Mouse (Mus musculus) adrenal gland (tissue): Measurements from ENCODE around the gene Tpp2.
"Not testable (repeated sequence)": the region's sequence is repeated elsewhere in the genome, so short reads cannot be mapped to it uniquely, and the experiment has no call there.

Experiments used
- intact Hi-C: fragments of 180-260 bp; cut with DNase I; formaldehyde crosslinking; loops from one replicate; pipeline ENCODE4 v1.15.1; 2025
- microRNA-seq, 2 experiments: library from miRNA; unstranded; fragments of <30 nt; microRNA quantifications; one replicate each; pipeline ENCODE4; 2019

Gene Tpp2

GRCm38 (mm10) chr1:44004513-44004912, 71.1 kb downstream of the Tpp2 start:
- intact Hi-C loops = loop anchor here (5.0 kb wide), 1 partner anchor 37 kb away; no protein-coding TSS in a partner anchor

GRCm38 (mm10) chr1:44015556-44015955, 82.1 kb downstream of the Tpp2 start:
- intact Hi-C loops = no loop called here

GRCm38 (mm10) chr1:44019934-44020333, 86.5 kb downstream of the Tpp2 start, which contains the start of gene Mettl21c:
Gene Mettl21c, minus strand, starts transcription at chr1:44020034.
- intact Hi-C loops = no loop called here

- intact Hi-C loops = no loop called here
Observed at GRCm38 (mm10) chr1:44022656-44023055, 89.2 kb downstream of the Tpp2 start.

- intact Hi-C loops = no loop called here
Observed at GRCm38 (mm10) chr1:44027651-44028050, 94.2 kb downstream of the Tpp2 start.

GRCm38 (mm10) chr1:44032213-44032612, 98.8 kb downstream of the Tpp2 start:
- intact Hi-C loops = no loop called here

GRCm38 (mm10) chr1:44032948-44033347, 99.5 kb downstream of the Tpp2 start:
- intact Hi-C loops = no loop called here

- intact Hi-C loops = loop anchor here (5.0 kb wide), 1 partner anchor 145 kb away; no protein-coding TSS in a partner anchor
Observed at GRCm38 (mm10) chr1:44041797-44042554, 108.5 kb downstream of the Tpp2 start.

- intact Hi-C loops = loop anchor here (5.0 kb wide), 1 partner anchor 145 kb away; no protein-coding TSS in a partner anchor
Observed at GRCm38 (mm10) chr1:44042555-44042915, 109.1 kb downstream of the Tpp2 start.

GRCm38 (mm10) chr1:44045689-44046088, 112.2 kb downstream of the Tpp2 start:
- intact Hi-C loops = not testable (repeated sequence)

GRCm38 (mm10) chr1:44046556-44046955, 113.1 kb downstream of the Tpp2 start:
- intact Hi-C loops = no loop called here

Small RNA genes within 50 kb of the gene (microRNA-seq; reads per million reads assigned to microRNA genes)
- gene Gm24180 = 0 reads per million in 2 experiments
